Mouse (Mus musculus): Measurements from ENCODE around the gene P2ry10b. TPM values are rescaled to one million over a fixed set of nuclear protein-coding genes. Genes with fewer than 3 reads are reported as not detected.

P2ry10b gene
- polyA plus RNA-seq (2014; fragmentation: Nextera tagmentation; extraction: Ambion mirVana) = 0.81 and 1.2 TPM in 2 replicates

GRCm38 (mm10) chrX:107148681-107149080 is at the start of gene P2ry10b:
Gene P2ry10b, plus strand, starts transcription at chrX:107148927.
- Histone ChIP-seq H3K4me2 (replicated peaks; ENCODE audit: low read depth, low read length) (no peak within 1 kb of the TSS), H3K27ac (ENCODE audit: low read length) (peak within 1 kb of the TSS; percentile 61; the same call in 1 of the 2 replicates), H3K36me3 (ENCODE audit: control insufficient read depth, insufficient read depth, low read length) (no peaks in the 10 kb centered on the region), H3K4me3 (ENCODE audit: low read depth, low read length) (no peak within 1 kb of the TSS), H3K27me3 (ENCODE audit: control insufficient read depth, insufficient read depth, low read length) (no peaks in the 10 kb centered on the region), H3K9ac (replicated peaks; ENCODE audit: low read depth, low read length) (no peak within 1 kb of the TSS), H3K9me3 (ENCODE audit: control insufficient read depth, low read depth, low read length) (no peaks in the 10 kb centered on the region), H3K4me1 (ENCODE audit: control insufficient read depth, insufficient read depth, low read length) (0 out of 2 replicates have a peak, but pooled peaks cover 3% of the 10 kb centered on the region)
- no peak for ATAC-seq (ENCODE audit: insufficient number of reproducible peaks, insufficient read depth, low FRiP score, low read depth)
- 73% methylated on average over 3 of the region's 3 CpGs for WGBS

- H3K36me3 ChIP-seq (ENCODE audit: control insufficient read depth, insufficient read depth, low read length) = no peaks in the 10 kb centered on the region
- no peaks in the 10 kb centered on the region for H3K27me3 ChIP-seq (ENCODE audit: control insufficient read depth, insufficient read depth, low read length)
- no peaks in the 10 kb centered on the region for H3K9me3 ChIP-seq (ENCODE audit: control insufficient read depth, low read depth, low read length)
- H3K4me2 ChIP-seq (replicated peaks; ENCODE audit: low read depth, low read length) = no peak overlapping the region
- H3K9ac ChIP-seq (replicated peaks; ENCODE audit: low read depth, low read length) = no peak overlapping the region
- no peak overlapping the region for H3K4me3 ChIP-seq (ENCODE audit: low read depth, low read length)
- ATAC-seq (ENCODE audit: insufficient number of reproducible peaks, insufficient read depth, low FRiP score, low read depth) = no peak
- no peaks in the 10 kb centered on the region for H3K4me1 ChIP-seq (ENCODE audit: control insufficient read depth, insufficient read depth, low read length)
- no peak overlapping the region for H3K27ac ChIP-seq (ENCODE audit: low read length)
- 84% methylated on average over 1 of the region's 1 CpGs for WGBS
Observed at GRCm38 (mm10) chrX:107116333-107116732, 32.4 kb upstream of the P2ry10b start.

- H3K4me1 ChIP-seq (ENCODE audit: control insufficient read depth, insufficient read depth, low read length) = no peaks in the 10 kb centered on the region
- H3K9ac ChIP-seq (replicated peaks; ENCODE audit: low read depth, low read length) = no peak overlapping the region
- no peak overlapping the region for H3K4me2 ChIP-seq (replicated peaks; ENCODE audit: low read depth, low read length)
- no peaks in the 10 kb centered on the region for H3K36me3 ChIP-seq (ENCODE audit: control insufficient read depth, insufficient read depth, low read length)
- WGBS = 83% methylated on average over 1 of the region's 1 CpGs
- H3K27me3 ChIP-seq (ENCODE audit: control insufficient read depth, insufficient read depth, low read length) = no peaks in the 10 kb centered on the region
- no peak overlapping the region for H3K27ac ChIP-seq (ENCODE audit: low read length)
- H3K4me3 ChIP-seq (ENCODE audit: low read depth, low read length) = no peak overlapping the region
- H3K9me3 ChIP-seq (ENCODE audit: control insufficient read depth, low read depth, low read length) = no peaks in the 10 kb centered on the region
- ATAC-seq (ENCODE audit: insufficient number of reproducible peaks, insufficient read depth, low FRiP score, low read depth) = no peak
Observed at GRCm38 (mm10) chrX:107116987-107117386, 31.7 kb upstream of the P2ry10b start.

GRCm38 (mm10) chrX:107143184-107143583 is 5.5 kb upstream of the P2ry10b start:
- Histone ChIP-seq H3K4me3 (ENCODE audit: low read depth, low read length) (no peak overlapping the region), H3K4me1 (ENCODE audit: control insufficient read depth, insufficient read depth, low read length) (no peaks in the 10 kb centered on the region), H3K27me3 (ENCODE audit: control insufficient read depth, insufficient read depth, low read length) (no peaks in the 10 kb centered on the region), H3K36me3 (ENCODE audit: control insufficient read depth, insufficient read depth, low read length) (no peaks in the 10 kb centered on the region), H3K9ac (replicated peaks; ENCODE audit: low read depth, low read length) (no peak overlapping the region), H3K4me2 (replicated peaks; ENCODE audit: low read depth, low read length) (no peak overlapping the region), H3K9me3 (ENCODE audit: control insufficient read depth, low read depth, low read length) (no peaks in the 10 kb centered on the region), H3K27ac (ENCODE audit: low read length) (no peak overlapping the region)
- WGBS = 47% methylated on average over 3 of the region's 3 CpGs
- no peak for ATAC-seq (ENCODE audit: insufficient number of reproducible peaks, insufficient read depth, low FRiP score, low read depth)

GRCm38 (mm10) chrX:107143930-107144329 is 4.8 kb upstream of the P2ry10b start:
- 60% methylated on average over 2 of the region's 2 CpGs for WGBS

GRCm38 (mm10) chrX:107149391-107149993 is 765 bp downstream of the P2ry10b start:
- Histone ChIP-seq H3K9ac (replicated peaks; ENCODE audit: low read depth, low read length) (no peak overlapping the region), H3K4me3 (ENCODE audit: low read depth, low read length) (no peak overlapping the region), H3K27ac (ENCODE audit: low read length) (peak overlapping the region; percentile 61; the same call in 1 of the 2 replicates), H3K36me3 (ENCODE audit: control insufficient read depth, insufficient read depth, low read length) (no peaks in the 10 kb centered on the region), H3K9me3 (ENCODE audit: control insufficient read depth, low read depth, low read length) (no peaks in the 10 kb centered on the region), H3K4me1 (ENCODE audit: control insufficient read depth, insufficient read depth, low read length) (0 out of 2 replicates have a peak, but pooled peaks cover 3% of the 10 kb centered on the region), H3K4me2 (replicated peaks; ENCODE audit: low read depth, low read length) (no peak overlapping the region), H3K27me3 (ENCODE audit: control insufficient read depth, insufficient read depth, low read length) (no peaks in the 10 kb centered on the region)
- ATAC-seq (ENCODE audit: insufficient number of reproducible peaks, insufficient read depth, low FRiP score, low read depth) = no peak
- WGBS = 44% methylated on average over 4 of the region's 4 CpGs

More at GRCm38 (mm10) chrX:107143930-107144329, 4.8 kb upstream of the P2ry10b start:
- H3K27me3 ChIP-seq (ENCODE audit: control insufficient read depth, insufficient read depth, low read length) = no peaks in the 10 kb centered on the region
- no peak overlapping the region for H3K4me3 ChIP-seq (ENCODE audit: low read depth, low read length)
- no peaks in the 10 kb centered on the region for H3K36me3 ChIP-seq (ENCODE audit: control insufficient read depth, insufficient read depth, low read length)
- no peak for ATAC-seq (ENCODE audit: insufficient number of reproducible peaks, insufficient read depth, low FRiP score, low read depth)
- H3K9me3 ChIP-seq (ENCODE audit: control insufficient read depth, low read depth, low read length) = no peaks in the 10 kb centered on the region
- no peak overlapping the region for H3K9ac ChIP-seq (replicated peaks; ENCODE audit: low read depth, low read length)
- no peak overlapping the region for H3K4me2 ChIP-seq (replicated peaks; ENCODE audit: low read depth, low read length)
- H3K27ac ChIP-seq (ENCODE audit: low read length) = no peak overlapping the region
- no peaks in the 10 kb centered on the region for H3K4me1 ChIP-seq (ENCODE audit: control insufficient read depth, insufficient read depth, low read length)

- ATAC-seq (ENCODE audit: insufficient number of reproducible peaks, insufficient read depth, low FRiP score, low read depth) = no peak; the same call in 1 of the 2 replicates
- H3K4me1 ChIP-seq (ENCODE audit: control insufficient read depth, insufficient read depth, low read length) = 0 out of 2 replicates have a peak, but pooled peaks cover 3% of the 10 kb centered on the region
- no peaks in the 10 kb centered on the region for H3K9me3 ChIP-seq (ENCODE audit: control insufficient read depth, low read depth, low read length)
- peak overlapping the region; percentile 61; the same call in 1 of the 2 replicates for H3K27ac ChIP-seq (ENCODE audit: low read length)
- no peak overlapping the region for H3K4me3 ChIP-seq (ENCODE audit: low read depth, low read length)
- H3K36me3 ChIP-seq (ENCODE audit: control insufficient read depth, insufficient read depth, low read length) = no peaks in the 10 kb centered on the region
- H3K9ac ChIP-seq (replicated peaks; ENCODE audit: low read depth, low read length) = no peak overlapping the region
- no peaks in the 10 kb centered on the region for H3K27me3 ChIP-seq (ENCODE audit: control insufficient read depth, insufficient read depth, low read length)
- 35% methylated on average over 5 of the region's 5 CpGs for WGBS
- no peak overlapping the region for H3K4me2 ChIP-seq (replicated peaks; ENCODE audit: low read depth, low read length)
Observed at GRCm38 (mm10) chrX:107150027-107150426, 1.3 kb downstream of the P2ry10b start.

GRCm38 (mm10) chrX:107150752-107151515 is 2.2 kb downstream of the P2ry10b start:
- ATAC-seq (ENCODE audit: insufficient number of reproducible peaks, insufficient read depth, low FRiP score, low read depth) = peak; percentile 75; the same call in 1 of the 2 replicates
- Histone ChIP-seq H3K4me1 (ENCODE audit: control insufficient read depth, insufficient read depth, low read length) (0 out of 2 replicates have a peak, but pooled peaks cover 3% of the 10 kb centered on the region), H3K9me3 (ENCODE audit: control insufficient read depth, low read depth, low read length) (no peaks in the 10 kb centered on the region), H3K36me3 (ENCODE audit: control insufficient read depth, insufficient read depth, low read length) (no peaks in the 10 kb centered on the region), H3K9ac (replicated peaks; ENCODE audit: low read depth, low read length) (no peak overlapping the region), H3K4me2 (replicated peaks; ENCODE audit: low read depth, low read length) (0 out of 2 replicates have a peak overlapping the region, but pooled peaks have one; percentile 14), H3K27ac (ENCODE audit: low read length) (peak overlapping the region; percentile 78), H3K27me3 (ENCODE audit: control insufficient read depth, insufficient read depth, low read length) (no peaks in the 10 kb centered on the region), H3K4me3 (ENCODE audit: low read depth, low read length) (no peak overlapping the region)
- 53% methylated on average over 4 of the region's 4 CpGs for WGBS

All from stomach, embryonic 14.5 days (tissue).